In genomic region chr6:115727108-115727507, GRCm38 (mm10) we compare ENCODE assay signal across 8 mouse cellular contexts. TPM values are rescaled to one million over a fixed set of nuclear protein-coding genes. Genes with fewer than 3 reads are reported as not detected.
DNase-seq lines count a peak whose midpoint lies in the region; ATAC-seq and TF ChIP-seq lines count a peak whose summit lies in the region.

No protein-coding gene starts in this region.

- no peaks in the 10 kb centered on the region for H3K4me1 ChIP-seq in hindbrain, embryonic 14.5 days (replicated peaks; ENCODE audit: control insufficient read depth, insufficient read depth, low read length)
- no peaks in the 10 kb centered on the region for H3K4me1 ChIP-seq in hindbrain, embryonic 13.5 days (replicated peaks)
- peaks cover 5% of the 10 kb centered on the region for H3K4me1 ChIP-seq in ES-Bruce4 (ENCODE audit: control insufficient read depth, insufficient read depth, low read length)
- no peaks in the 10 kb centered on the region for H3K4me1 ChIP-seq in bone marrow, adult 2 months (ENCODE audit: control insufficient read depth, insufficient read depth, low read length)
- no peaks in the 10 kb centered on the region for H3K4me1 ChIP-seq in liver, adult 2 months (ENCODE audit: control insufficient read depth, insufficient read depth, low read length)

- no peak for TF ChIP-seq POLR2A in ES-Bruce4 (IDR thresholded peaks at IDR 0.05; ENCODE audit: insufficient read depth, low read length)
- no peak for TF ChIP-seq POLR2A in bone marrow, adult 2 months (IDR thresholded peaks at IDR 0.05; ENCODE audit: borderline replicate concordance, control insufficient read depth, low read depth, low read length)
- TF ChIP-seq POLR2A in liver, adult 2 months (IDR thresholded peaks at IDR 0.05; ENCODE audit: extremely low read depth, insufficient read depth, low read length) = no peak

- H3K4me3 ChIP-seq in hindbrain, embryonic 14.5 days (replicated peaks; ENCODE audit: low read length) = no peak overlapping the region
- H3K4me3 ChIP-seq in hindbrain, embryonic 13.5 days = no peak overlapping the region
- H3K4me3 ChIP-seq in ES-Bruce4 (ENCODE audit: low read depth, low read length) = no peak overlapping the region
- no peak overlapping the region for H3K4me3 ChIP-seq in bone marrow, adult 2 months (replicated peaks; ENCODE audit: control insufficient read depth, low read depth, low read length)
- H3K4me3 ChIP-seq in liver, adult 2 months (ENCODE audit: insufficient read depth, low read depth, low read length) = no peak overlapping the region

- no peaks in the 10 kb centered on the region for H3K79me2 ChIP-seq in liver, adult 2 months (ENCODE audit: control insufficient read depth, insufficient read depth, low read length)

- no peak for ATAC-seq in hindbrain, embryonic 14.5 days (ENCODE audit: low FRiP score)
- ATAC-seq in hindbrain, embryonic 13.5 days (ENCODE audit: low FRiP score) = no peak
- ATAC-seq in inflammation-experienced regulatory T-cells, adult 6 months = no peak

- H3K9me3 ChIP-seq in hindbrain, embryonic 14.5 days (ENCODE audit: control insufficient read depth, low read length) = no peaks in the 10 kb centered on the region
- peaks cover 3% of the 10 kb centered on the region; the same call in 1 of the 2 replicates for H3K9me3 ChIP-seq in hindbrain, embryonic 13.5 days
- H3K9me3 ChIP-seq in ES-Bruce4 (replicated peaks; ENCODE audit: control insufficient read depth, insufficient read depth, low read length, poor library complexity, severe bottlenecking) = no peaks in the 10 kb centered on the region

- TF ChIP-seq CTCF in ES-Bruce4 (IDR thresholded peaks at IDR 0.05; ENCODE audit: low read depth, low read length) = peak; percentile 54
- TF ChIP-seq CTCF in bone marrow, adult 2 months (IDR thresholded peaks at IDR 0.05; ENCODE audit: control insufficient read depth, insufficient read depth, low read length) = peak; percentile 84
- peak; percentile 70; the same call in 1 of the 2 replicates for TF ChIP-seq CTCF in liver, adult 2 months (IDR thresholded peaks at IDR 0.05; ENCODE audit: low read depth, low read length)

- no peaks in the 10 kb centered on the region for H3K36me3 ChIP-seq in hindbrain, embryonic 14.5 days (replicated peaks; ENCODE audit: control insufficient read depth, insufficient read depth)
- H3K36me3 ChIP-seq in hindbrain, embryonic 13.5 days = no peaks in the 10 kb centered on the region
- no peaks in the 10 kb centered on the region for H3K36me3 ChIP-seq in ES-Bruce4 (ENCODE audit: control insufficient read depth, insufficient read depth, low read length, poor library complexity, severe bottlenecking)
- no peaks in the 10 kb centered on the region for H3K36me3 ChIP-seq in liver, adult 2 months (ENCODE audit: control insufficient read depth, insufficient read depth, low read length)

- H3K27me3 ChIP-seq in hindbrain, embryonic 14.5 days (ENCODE audit: control insufficient read depth, insufficient read depth, low read length) = no peaks in the 10 kb centered on the region
- no peaks in the 10 kb centered on the region for H3K27me3 ChIP-seq in hindbrain, embryonic 13.5 days
- no peaks in the 10 kb centered on the region for H3K27me3 ChIP-seq in ES-Bruce4 (ENCODE audit: control insufficient read depth, insufficient read depth, low read length, poor library complexity, severe bottlenecking)
- H3K27me3 ChIP-seq in liver, adult 2 months (ENCODE audit: control insufficient read depth, insufficient read depth, low read length) = no peaks in the 10 kb centered on the region

- no peak for TF ChIP-seq EP300 in ES-Bruce4 (IDR thresholded peaks at IDR 0.05; ENCODE audit: insufficient read depth, low read depth, low read length)

- no peak overlapping the region for H3K9ac ChIP-seq in hindbrain, embryonic 14.5 days
- no peak overlapping the region for H3K9ac ChIP-seq in hindbrain, embryonic 13.5 days
- no peak overlapping the region for H3K9ac ChIP-seq in ES-Bruce4 (ENCODE audit: low read depth, poor library complexity, severe bottlenecking)
- H3K9ac ChIP-seq in liver, adult 2 months (ENCODE audit: low read depth, low read length) = no peak overlapping the region

- WGBS in hindbrain, embryonic 14.5 days = 97% methylated on average over 1 of the region's 1 CpGs
- 77% methylated on average over 1 of the region's 1 CpGs for WGBS in hindbrain, embryonic 13.5 days
- 81% methylated on average over 1 of the region's 1 CpGs for WGBS in bone marrow, adult 2 months
- 90% methylated on average over 1 of the region's 1 CpGs for WGBS in liver, adult 2 months

- H3K27ac ChIP-seq in hindbrain, embryonic 14.5 days = no peak overlapping the region
- no peak overlapping the region for H3K27ac ChIP-seq in hindbrain, embryonic 13.5 days
- H3K27ac ChIP-seq in ES-Bruce4 (ENCODE audit: insufficient read depth, low read length) = no peak overlapping the region; the same call in 1 of the 2 replicates
- no peak overlapping the region for H3K27ac ChIP-seq in bone marrow, adult 2 months (ENCODE audit: control insufficient read depth, insufficient read depth, low read depth, low read length, poor library complexity)
- H3K27ac ChIP-seq in liver, adult 2 months (replicated peaks; ENCODE audit: insufficient read depth, low read depth, low read length) = no peak overlapping the region

- peak; percentile 38 for DNase-seq in hindbrain, embryonic 14.5 days (ENCODE audit: low spot score)
- peak; percentile 56 for DNase-seq in forelimb bud, embryonic 11.5 days (ENCODE audit: low read depth, low spot score)
- peak; percentile 26 for DNase-seq in liver, adult 2 months (ENCODE audit: extremely low read depth, low read depth, low spot score)
- peak; percentile 43 for DNase-seq in right cerebral cortex, postnatal 14 days

- no peak overlapping the region for H3K4me2 ChIP-seq in hindbrain, embryonic 14.5 days (replicated peaks)
- H3K4me2 ChIP-seq in hindbrain, embryonic 13.5 days = no peak overlapping the region

RNA-seq across cellular contexts. Expression of gene Tmem40, which starts 35.1 kb away (rescaled TPM):
- polyA plus RNA-seq in hindbrain, embryonic 14.5 days (2014; fragmentation: Nextera tagmentation; extraction: Ambion mirVana) = 1.4 and 1.8 TPM in 2 replicates
- polyA plus RNA-seq in hindbrain, embryonic 13.5 days (2015; fragmentation: Nextera tagmentation; extraction: Ambion mirVana) = 1.6 and 1.7 TPM in 2 replicates
- 12.9 and 16.9 TPM in 2 replicates for polyA plus RNA-seq in ES-Bruce4 (2011; ENCODE audit: insufficient read depth, insufficient read length, low read depth, missing spikeins)
- 45.6 and 84.4 TPM in 2 replicates for polyA plus RNA-seq in bone marrow, adult 2 months (2011; ENCODE audit: insufficient read depth, insufficient read length, low replicate concordance, missing spikeins)
- not detected in 2 replicates for total RNA-seq in liver, adult 2 months (2014; rRNA removed)
- 0.10 TPM in 1 of 2 replicates, not detected in the other for polyA plus RNA-seq in liver, adult 2 months (2012; rRNA removed)
- polyA plus RNA-seq in inflammation-experienced regulatory T-cells, adult 6 months (2017; shearing (Covaris generic)) = not detected

RNA-seq across cellular contexts. Expression of gene Cand2, which starts 47.2 kb away (rescaled TPM):
- 10.6 and 11.1 TPM in 2 replicates for polyA plus RNA-seq in hindbrain, embryonic 14.5 days (2014; fragmentation: Nextera tagmentation; extraction: Ambion mirVana)
- polyA plus RNA-seq in hindbrain, embryonic 13.5 days (2015; fragmentation: Nextera tagmentation; extraction: Ambion mirVana) = 14.8 and 15.0 TPM in 2 replicates
- 12.8 and 13.9 TPM in 2 replicates for polyA plus RNA-seq in ES-Bruce4 (2011; ENCODE audit: insufficient read depth, insufficient read length, low read depth, missing spikeins)
- polyA plus RNA-seq in bone marrow, adult 2 months (2011; ENCODE audit: insufficient read depth, insufficient read length, low replicate concordance, missing spikeins) = 0.23 and 1.3 TPM in 2 replicates
- 0.18 and 0.40 TPM in 2 replicates for total RNA-seq in liver, adult 2 months (2014; rRNA removed)
- 0.25 and 0.57 TPM in 2 replicates for polyA plus RNA-seq in liver, adult 2 months (2012; rRNA removed)
- 1 to 10 TPM; 2.3 to 4.8 (median 3.7) TPM for polyA plus RNA-seq in inflammation-experienced regulatory T-cells, adult 6 months (2017; shearing (Covaris generic))

RNA-seq across cellular contexts. Expression of gene Raf1, which starts 50.7 kb away (rescaled TPM):
- 157 and 159 TPM in 2 replicates for polyA plus RNA-seq in hindbrain, embryonic 14.5 days (2014; fragmentation: Nextera tagmentation; extraction: Ambion mirVana)
- 147 and 149 TPM in 2 replicates for polyA plus RNA-seq in hindbrain, embryonic 13.5 days (2015; fragmentation: Nextera tagmentation; extraction: Ambion mirVana)
- 67.7 and 81.1 TPM in 2 replicates for polyA plus RNA-seq in ES-Bruce4 (2011; ENCODE audit: insufficient read depth, insufficient read length, low read depth, missing spikeins)
- 55.8 and 65.4 TPM in 2 replicates for polyA plus RNA-seq in bone marrow, adult 2 months (2011; ENCODE audit: insufficient read depth, insufficient read length, low replicate concordance, missing spikeins)
- total RNA-seq in liver, adult 2 months (2014; rRNA removed) = 71.0 and 92.3 TPM in 2 replicates
- polyA plus RNA-seq in liver, adult 2 months (2012; rRNA removed) = 90.3 and 129 TPM in 2 replicates
- 10 to 100 TPM; 52.6 to 72.0 (median 66.5) TPM for polyA plus RNA-seq in inflammation-experienced regulatory T-cells, adult 6 months (2017; shearing (Covaris generic))
